8 mouse cellular contexts compared by ENCODE assay signal in the genomic region with DNA sequence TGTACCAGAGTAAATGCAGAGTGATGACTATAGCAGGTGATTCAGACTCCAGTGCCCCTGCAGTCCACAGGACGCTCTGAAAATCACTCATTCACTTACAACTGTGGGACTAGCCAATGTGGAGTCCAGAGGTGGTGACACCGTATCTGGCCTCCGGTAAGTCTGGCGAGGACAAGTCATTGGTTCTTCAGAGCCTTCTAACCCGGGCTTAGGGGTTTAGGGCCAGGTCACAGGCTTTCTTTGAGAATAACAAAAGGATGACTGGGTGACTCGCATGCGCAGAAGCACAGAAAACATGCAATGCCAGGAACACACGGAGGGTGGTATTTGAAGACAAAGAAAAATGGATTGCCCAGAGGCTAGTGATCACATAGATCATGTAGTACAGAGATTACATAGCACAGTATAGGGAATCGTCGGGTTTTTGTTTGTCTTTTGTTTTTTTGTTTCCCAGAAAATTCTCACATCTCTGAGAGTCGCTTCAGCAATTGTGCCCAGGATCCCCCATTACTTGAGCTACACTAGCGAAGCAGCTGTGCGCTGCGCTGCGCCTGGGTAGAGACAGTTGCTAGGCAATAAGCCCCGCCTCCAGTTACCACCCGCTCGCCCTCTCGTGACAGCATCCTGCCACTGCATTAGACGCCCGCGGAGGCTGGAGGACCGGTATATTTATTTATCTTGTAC. TPM values are rescaled to one million over a fixed set of nuclear protein-coding genes. Genes with fewer than 3 reads are reported as not detected.
DNase-seq lines count a peak whose midpoint lies in the region; ATAC-seq and TF ChIP-seq lines count a peak whose summit lies in the region.

No protein-coding gene starts in this region.

- H3K4me1 ChIP-seq in bone marrow macrophage, adult 2 months (ENCODE audit: control insufficient read depth, insufficient read depth, low read length), result no peaks in the 10 kb centered on the region
- H3K4me1 ChIP-seq in heart, embryonic 14.5 days (ENCODE audit: control insufficient read depth in 2 of 2, insufficient read depth in 2 of 2, low read length in 2 of 2), result 0 out of 4 replicates have a peak, but pooled peaks cover 0 to 2% of the 10 kb centered on the region in 2 experiments
- H3K4me1 ChIP-seq in liver, embryonic 11.5 days (replicated peaks; ENCODE audit: control insufficient read depth, insufficient read depth, low read length), result no peaks in the 10 kb centered on the region
- no peaks in the 10 kb centered on the region; the same call in 1 of the 2 replicates for H3K4me1 ChIP-seq in stomach, embryonic 14.5 days (ENCODE audit: control insufficient read depth, insufficient read depth, low read length)

- peak; percentile 34; the same call in 1 of the 2 replicates for TF ChIP-seq CTCF in bone marrow macrophage, adult 2 months (IDR thresholded peaks at IDR 0.05; ENCODE audit: low read depth, low read length)

- H3K9me3 ChIP-seq in heart, embryonic 14.5 days (ENCODE audit: control insufficient read depth, low read length), result no peaks in the 10 kb centered on the region
- no peaks in the 10 kb centered on the region for H3K9me3 ChIP-seq in liver, embryonic 11.5 days (ENCODE audit: control insufficient read depth, low read length)
- H3K9me3 ChIP-seq in stomach, embryonic 14.5 days (ENCODE audit: control insufficient read depth, low read depth, low read length), result no peaks in the 10 kb centered on the region

- H3K4me2 ChIP-seq in heart, embryonic 14.5 days (ENCODE audit: low read length), result peak overlapping the region; percentile 9; the same call in 1 of the 2 replicates
- H3K4me2 ChIP-seq in liver, embryonic 11.5 days, result no peak overlapping the region
- H3K4me2 ChIP-seq in stomach, embryonic 14.5 days (replicated peaks; ENCODE audit: low read depth, low read length), result peak overlapping the region; percentile 15; the same call in 1 of the 2 replicates

- no peak for TF ChIP-seq POLR2A in bone marrow macrophage, adult 2 months (IDR thresholded peaks at IDR 0.05; ENCODE audit: borderline replicate concordance, low read depth, low read length)

- WGBS in heart, embryonic 14.5 days, result 23% methylated on average over 23 of the region's 23 CpGs
- WGBS in liver, embryonic 11.5 days, result 22% methylated on average over 23 of the region's 23 CpGs
- whole genome bisulfite sequencing in stomach, embryonic 14.5 days, result 21% methylated on average over 23 of the region's 23 CpGs

- H3K4me3 ChIP-seq in bone marrow macrophage, adult 2 months (ENCODE audit: insufficient read depth, low read length), result no peak overlapping the region
- no peak overlapping the region for H3K4me3 ChIP-seq in heart, embryonic 14.5 days (ENCODE audit: control insufficient read depth in 1 of 2, insufficient read depth in 1 of 2, low read depth in 1 of 2, low read length in 2 of 2)
- no peak overlapping the region for H3K4me3 ChIP-seq in liver, embryonic 11.5 days (ENCODE audit: low read depth, low read length)
- H3K4me3 ChIP-seq in stomach, embryonic 14.5 days (ENCODE audit: low read depth, low read length), result no peak overlapping the region

- H3K36me3 ChIP-seq in heart, embryonic 14.5 days (ENCODE audit: control insufficient read depth, insufficient read depth, low read length), result no peaks in the 10 kb centered on the region
- H3K36me3 ChIP-seq in liver, embryonic 11.5 days (ENCODE audit: control insufficient read depth, insufficient read depth, low read length), result no peaks in the 10 kb centered on the region
- H3K36me3 ChIP-seq in stomach, embryonic 14.5 days (ENCODE audit: control insufficient read depth, insufficient read depth, low read length), result no peaks in the 10 kb centered on the region

- 0 out of 2 replicates have a peak, but pooled peaks have one; percentile 60 for ATAC-seq in erythroblast, adult 5-6 weeks (replicated peaks; ENCODE audit: low FRiP score, poor library complexity, severe bottlenecking)
- peak; percentile 60; the same call in 1 of the 2 replicates for ATAC-seq in heart, embryonic 14.5 days (ENCODE audit: insufficient number of reproducible peaks, insufficient read depth, low FRiP score, low read depth)
- ATAC-seq in liver, embryonic 11.5 days (replicated peaks; ENCODE audit: low FRiP score), result peak; percentile 60; the same call in 1 of the 2 replicates
- peak; percentile 87 for ATAC-seq in stomach, embryonic 14.5 days (ENCODE audit: insufficient number of reproducible peaks, insufficient read depth, low FRiP score, low read depth)

- DNase-seq in CD4-positive helper T cell, adult 2 months (ENCODE audit: low read depth, low spot score), result peak; percentile 61
- DNase-seq in kidney, postnatal 10 days, result peak; percentile 90
- DNase-seq in liver, embryonic 11.5 days (ENCODE audit: low spot score), result peak; percentile 78
- peak; percentile 90 for DNase-seq in neural tube, embryonic 10.5 days (ENCODE audit: extremely low spot score, low spot score)

- peaks cover 32% of the 10 kb centered on the region for H3K27me3 ChIP-seq in heart, embryonic 14.5 days (ENCODE audit: control insufficient read depth, insufficient read depth, low read length)
- peaks cover 38% of the 10 kb centered on the region for H3K27me3 ChIP-seq in liver, embryonic 11.5 days (replicated peaks; ENCODE audit: control insufficient read depth, insufficient read depth, low read length)
- no peaks in the 10 kb centered on the region for H3K27me3 ChIP-seq in stomach, embryonic 14.5 days (ENCODE audit: control insufficient read depth, insufficient read depth, low read length)

- H3K9ac ChIP-seq in heart, embryonic 14.5 days (ENCODE audit: low read length), result no peak overlapping the region
- no peak overlapping the region for H3K9ac ChIP-seq in liver, embryonic 11.5 days (ENCODE audit: low read depth, low read length)
- no peak overlapping the region for H3K9ac ChIP-seq in stomach, embryonic 14.5 days (replicated peaks; ENCODE audit: low read depth, low read length)

- H3K27ac ChIP-seq in bone marrow macrophage, adult 2 months (ENCODE audit: insufficient read depth, low read depth, low read length), result no peak overlapping the region
- H3K27ac ChIP-seq in heart, embryonic 14.5 days (replicated peaks in 1 of 2; ENCODE audit: control insufficient read depth in 1 of 2, insufficient read depth in 1 of 2, low read depth in 2 of 2, low read length in 2 of 2), result no peak overlapping the region
- no peak overlapping the region for H3K27ac ChIP-seq in liver, embryonic 11.5 days (ENCODE audit: low read depth, low read length)
- no peak overlapping the region for H3K27ac ChIP-seq in stomach, embryonic 14.5 days (ENCODE audit: low read length)

RNA-seq across cellular contexts. Expression of a gene that starts 10.2 kb away (rescaled TPM):
- not detected in 2 replicates for polyA plus RNA-seq in bone marrow macrophage, adult 2 months (2012; ENCODE audit: insufficient read depth, insufficient read length, missing spikeins)
- not detected in 2 replicates for total RNA-seq in erythroblast, adult 5-6 weeks (2015; ENCODE audit: low replicate concordance)
- not detected in 2 replicates for total RNA-seq in erythroblast, adult 5-6 weeks (2017; ENCODE audit: low replicate concordance)
- polyA plus RNA-seq in heart, embryonic 14.5 days (2014; fragmentation: Nextera tagmentation; extraction: Ambion mirVana), result not detected in 2 replicates
- polyA plus RNA-seq in liver, embryonic 11.5 days (2014; fragmentation: Nextera tagmentation; extraction: Ambion mirVana), result not detected in 2 replicates
- not detected in 2 replicates for polyA plus RNA-seq in stomach, embryonic 14.5 days (2014; fragmentation: Nextera tagmentation; extraction: Ambion mirVana)
